ENCODE assay signal across 22 mouse cellular contexts in genomic region chr2:127897718-127898117, GRCm38 (mm10). TPM values are rescaled to one million over a fixed set of nuclear protein-coding genes. Genes with fewer than 3 reads are reported as not detected.
A peak's percentile ranks its signal among the peaks of the same experiment; 100 is the strongest.
DNase-seq lines count a peak whose midpoint lies in the region; ATAC-seq and TF ChIP-seq lines count a peak whose summit lies in the region.
"Had no signal": no experiment of that assay in that cellular context is flagged by ENCODE, and none has a peak within 500 bp of the region (broad histone marks: within the 10 kb centered on the region; RNA-seq: fewer than 3 reads in every experiment).

No protein-coding gene starts in this region.

- no peaks in the 10 kb centered on the region for H3K27me3 ChIP-seq in kidney, embryonic 14.5 days (ENCODE audit: control insufficient read depth, insufficient read depth, low read length)
- peaks cover 21% of the 10 kb centered on the region; the same call in 1 of the 2 replicates for H3K27me3 ChIP-seq in intestine, postnatal 0 days (replicated peaks; ENCODE audit: control insufficient read depth, insufficient read depth, low read length)
- no peaks in the 10 kb centered on the region for H3K27me3 ChIP-seq in hindbrain, embryonic 16.5 days (replicated peaks; ENCODE audit: control insufficient read depth, insufficient read depth, low read length)
- H3K27me3 ChIP-seq: liver, embryonic 13.5 days; midbrain, embryonic 12.5 days; neural tube, embryonic 12.5 days; Patski had no signal

- H3K9me3 ChIP-seq in kidney, embryonic 14.5 days (ENCODE audit: control insufficient read depth, low read length) = no peaks in the 10 kb centered on the region
- no peaks in the 10 kb centered on the region for H3K9me3 ChIP-seq in intestine, postnatal 0 days (ENCODE audit: control insufficient read depth)
- H3K9me3 ChIP-seq in hindbrain, embryonic 16.5 days (ENCODE audit: control insufficient read depth, low read length) = no peaks in the 10 kb centered on the region
- H3K9me3 ChIP-seq: embryonic facial prominence, embryonic 13.5 days; liver, embryonic 13.5 days; midbrain, embryonic 12.5 days; neural tube, embryonic 12.5 days had no signal

- DNase-seq in kidney, adult 18-20 months = peak; percentile 15
- peak; percentile 19 to 22 for DNase-seq in B cell, adult 2 months
- DNase-seq in retina, postnatal 1 day = peak; percentile 61
- DNase-seq: adrenal gland, postnatal 10 days; cerebellum, adult 9-11 months; gastrocnemius, postnatal 25 days; liver, embryonic 13.5 days; lung, embryonic 14.5 days; thymus, postnatal 36 days had no signal

- no peak overlapping the region for H3K27ac ChIP-seq in kidney, embryonic 14.5 days (ENCODE audit: low read depth, low read length)
- H3K27ac ChIP-seq in intestine, postnatal 0 days (ENCODE audit: low read depth, low read length) = no peak overlapping the region
- H3K27ac ChIP-seq in hindbrain, embryonic 16.5 days (ENCODE audit: low read depth, low read length) = no peak overlapping the region
- H3K27ac ChIP-seq: embryonic facial prominence, embryonic 13.5 days; liver, embryonic 13.5 days; midbrain, embryonic 12.5 days; neural tube, embryonic 12.5 days had no signal

- TF ChIP-seq CTCF in intestine, postnatal 0 days (IDR thresholded peaks at IDR 0.05; ENCODE audit: low read depth) = no peak

- H3K4me2 ChIP-seq in kidney, embryonic 14.5 days (replicated peaks; ENCODE audit: low read depth, low read length) = no peak overlapping the region
- H3K4me2 ChIP-seq in intestine, postnatal 0 days (replicated peaks; ENCODE audit: low read depth) = no peak overlapping the region
- H3K4me2 ChIP-seq in hindbrain, embryonic 16.5 days (ENCODE audit: low read length) = no peak overlapping the region
- H3K4me2 ChIP-seq: embryonic facial prominence, embryonic 13.5 days; liver, embryonic 13.5 days; lung, embryonic 14.5 days; midbrain, embryonic 12.5 days; neural tube, embryonic 12.5 days had no signal

- no peak overlapping the region for H3K9ac ChIP-seq in kidney, embryonic 14.5 days (ENCODE audit: low read depth, low read length)
- H3K9ac ChIP-seq in intestine, postnatal 0 days (ENCODE audit: low read depth, low read length) = no peak overlapping the region
- H3K9ac ChIP-seq in hindbrain, embryonic 16.5 days (ENCODE audit: low read depth, low read length) = no peak overlapping the region
- H3K9ac ChIP-seq: embryonic facial prominence, embryonic 13.5 days; liver, embryonic 13.5 days; lung, embryonic 14.5 days; midbrain, embryonic 12.5 days; neural tube, embryonic 12.5 days had no signal

- no peak for ATAC-seq in kidney, embryonic 14.5 days (ENCODE audit: low FRiP score, low TSS enrichment)
- peak; percentile 54; the same call in 1 of the 2 replicates for ATAC-seq in intestine, postnatal 0 days
- ATAC-seq in granulocyte monocyte progenitor cell, adult 5-6 weeks (replicated peaks; ENCODE audit: poor library complexity, severe bottlenecking) = no peak
- ATAC-seq in hindbrain, embryonic 16.5 days = no peak
- ATAC-seq: forebrain, embryonic 14.5 days; Patski had no signal

- no peaks in the 10 kb centered on the region for H3K36me3 ChIP-seq in kidney, embryonic 14.5 days (ENCODE audit: control insufficient read depth, insufficient read depth, low read length)
- H3K36me3 ChIP-seq in intestine, postnatal 0 days (ENCODE audit: control insufficient read depth, insufficient read depth) = no peaks in the 10 kb centered on the region
- no peaks in the 10 kb centered on the region for H3K36me3 ChIP-seq in hindbrain, embryonic 16.5 days (ENCODE audit: control insufficient read depth, insufficient read depth, low read length)
- H3K36me3 ChIP-seq: embryonic facial prominence, embryonic 13.5 days; liver, embryonic 13.5 days; midbrain, embryonic 12.5 days; neural tube, embryonic 12.5 days had no signal

- 52% methylated on average over 5 of the region's 5 CpGs for WGBS in kidney, embryonic 14.5 days
- WGBS in intestine, postnatal 0 days = 37% methylated on average over 5 of the region's 5 CpGs
- WGBS in hindbrain, embryonic 16.5 days = 51% methylated on average over 5 of the region's 5 CpGs

- H3K4me3 ChIP-seq in kidney, embryonic 14.5 days (ENCODE audit: low read length) = no peak overlapping the region
- no peak overlapping the region for H3K4me3 ChIP-seq in intestine, postnatal 0 days (ENCODE audit: low read depth, low read length)
- no peak overlapping the region for H3K4me3 ChIP-seq in hindbrain, embryonic 16.5 days (ENCODE audit: low read length)
- H3K4me3 ChIP-seq: embryonic facial prominence, embryonic 13.5 days; liver, embryonic 13.5 days; midbrain, embryonic 12.5 days; neural tube, embryonic 12.5 days had no signal

- H3K4me1 ChIP-seq in kidney, embryonic 14.5 days (ENCODE audit: control insufficient read depth, insufficient read depth, low read length) = no peaks in the 10 kb centered on the region
- no peaks in the 10 kb centered on the region for H3K4me1 ChIP-seq in intestine, postnatal 0 days (replicated peaks; ENCODE audit: control insufficient read depth, insufficient read depth, low read length)
- H3K4me1 ChIP-seq in hindbrain, embryonic 16.5 days (ENCODE audit: control insufficient read depth, insufficient read depth, low read depth, low read length) = no peaks in the 10 kb centered on the region; the same call in 1 of the 2 replicates
- H3K4me1 ChIP-seq: embryonic facial prominence, embryonic 13.5 days; liver, embryonic 13.5 days; midbrain, embryonic 12.5 days; neural tube, embryonic 12.5 days had no signal

RNA-seq across cellular contexts. Expression of gene Acoxl, which starts 59.0 kb away (rescaled TPM):
- polyA plus RNA-seq in kidney, embryonic 14.5 days (2014; fragmentation: Nextera tagmentation; extraction: Ambion mirVana) = 1.4 and 1.6 TPM in 2 replicates
- 0.13 and 0.25 TPM in 2 replicates for polyA plus RNA-seq in intestine, postnatal 0 days (2015; fragmentation: Nextera tagmentation; extraction: Ambion mirVana)
- not detected in 2 replicates for total RNA-seq in granulocyte monocyte progenitor cell, adult 5-6 weeks (2014; fragmentation: Nextera tagmentation)
- 0.17 TPM in 1 of 2 replicates, not detected in the other for total RNA-seq in granulocyte monocyte progenitor cell, adult 5-6 weeks (2017)
- 0.07 and 0.15 TPM in 2 replicates for polyA plus RNA-seq in hindbrain, embryonic 16.5 days (2015; fragmentation: Nextera tagmentation; extraction: Ambion mirVana)
- total RNA-seq: left cerebral cortex, adult 8-10 months; megakaryocyte progenitor cell, adult 5-6 weeks; monocyte, adult 5-6 weeks had no signal
- polyA plus RNA-seq: C2C12; embryonic facial prominence, embryonic 13.5 days; forebrain, embryonic 14.5 days; liver, embryonic 13.5 days; midbrain, embryonic 12.5 days; neural tube, embryonic 12.5 days had no signal
